Mouse (Mus musculus) olfactory bulb, adult 2 months (tissue): Measurements from ENCODE around the gene Skor1.

Experiments
- CTCF ChIP-seq: fragments of 200-500 bp; IDR thresholded peaks from 2 replicates; pipeline ENCODE4 v1.5.1; 2012; ENCODE audit warnings: low read depth, mild to moderate bottlenecking, low read length, moderate library complexity; ENCODE audit not compliant: insufficient read depth
- POLR2A ChIP-seq: fragments of 200-500 bp; IDR thresholded peaks from 2 replicates; pipeline ENCODE4 v1.6.1; 2012; ENCODE audit warnings: mild to moderate bottlenecking, low read depth, low read length, moderate library complexity; ENCODE audit not compliant: insufficient read depth

- TF ChIP-seq POLR2A (no peak), CTCF (no peak)
Observed at GRCm38 (mm10) chr9:63165070-63165469, 16.3 kb upstream of the Skor1 start.
